Mouse (Mus musculus) liver, embryonic 12.5 days (tissue): ENCODE results near the gene Cnn3. TPM values are rescaled to one million over a fixed set of nuclear protein-coding genes. Genes with fewer than 3 reads are reported as not detected.

Source experiments
- ATAC-seq: fragments of 200-750 bp; cut with Nextera tagmentation; 2 replicates; pipeline ENCODE4 v1.8.0; 2017; ENCODE audit warnings: moderate number of reproducible peaks, mild to moderate bottlenecking, moderate library complexity
- H3K27ac ChIP-seq: fragments of 300-500 bp; sonication (generic); 2 replicates; pipeline ENCODE4 v1.5.1; 2016; ENCODE audit warnings: mild to moderate bottlenecking
- H3K27me3 ChIP-seq: fragments of 300-500 bp; sonication (generic); replicated peaks from 2 replicates; pipeline ENCODE4 v1.6.1; 2016; ENCODE audit warnings: mild to moderate bottlenecking, moderate library complexity
- H3K36me3 ChIP-seq: fragments of 300-500 bp; sonication (generic); 2 replicates; pipeline ENCODE4 v1.6.1; 2016; ENCODE audit warnings: mild to moderate bottlenecking, moderate library complexity
- H3K4me1 ChIP-seq: fragments of 300-500 bp; sonication (generic); 2 replicates; pipeline ENCODE4 v1.6.1; 2016
- H3K4me2 ChIP-seq: fragments of 300-500 bp; sonication (generic); 2 replicates; pipeline ENCODE4 v1.6.1; 2016; ENCODE audit warnings: mild to moderate bottlenecking, moderate library complexity
- H3K4me3 ChIP-seq: fragments of 300-500 bp; sonication (generic); 2 replicates; pipeline ENCODE4 v1.5.1; 2016; ENCODE audit warnings: mild to moderate bottlenecking, moderate library complexity
- H3K9ac ChIP-seq: fragments of 300-500 bp; sonication (generic); 2 replicates; pipeline ENCODE4 v1.6.1; 2016; ENCODE audit warnings: mild to moderate bottlenecking, moderate library complexity
- H3K9me3 ChIP-seq: fragments of 300-500 bp; sonication (generic); replicated peaks from 2 replicates; pipeline ENCODE4 v1.6.1; 2016; ENCODE audit warnings: mild to moderate bottlenecking, moderate library complexity
- WGBS: fragments of 180-500 bp; shearing (Covaris S2); methylation state at CpG from one replicate; pipeline ENCODE4 v1.1.7; 2016; ENCODE audit not compliant: insufficient replicate concordance; 5-methylcytosine and 5-hydroxymethylcytosine counted together
- polyA plus RNA-seq: library from polyadenylated mRNA; unstranded; fragments of >200 nt; fragmentation: Nextera tagmentation; extraction: Ambion mirVana; gene quantifications from 2 replicates; pipeline ENCODE4 v1.2.1, GENCODE M21; 2016

The Cnn3 gene
- polyA plus RNA-seq, 1 experiment from 2014 or later = 138 TPM

DNA sequence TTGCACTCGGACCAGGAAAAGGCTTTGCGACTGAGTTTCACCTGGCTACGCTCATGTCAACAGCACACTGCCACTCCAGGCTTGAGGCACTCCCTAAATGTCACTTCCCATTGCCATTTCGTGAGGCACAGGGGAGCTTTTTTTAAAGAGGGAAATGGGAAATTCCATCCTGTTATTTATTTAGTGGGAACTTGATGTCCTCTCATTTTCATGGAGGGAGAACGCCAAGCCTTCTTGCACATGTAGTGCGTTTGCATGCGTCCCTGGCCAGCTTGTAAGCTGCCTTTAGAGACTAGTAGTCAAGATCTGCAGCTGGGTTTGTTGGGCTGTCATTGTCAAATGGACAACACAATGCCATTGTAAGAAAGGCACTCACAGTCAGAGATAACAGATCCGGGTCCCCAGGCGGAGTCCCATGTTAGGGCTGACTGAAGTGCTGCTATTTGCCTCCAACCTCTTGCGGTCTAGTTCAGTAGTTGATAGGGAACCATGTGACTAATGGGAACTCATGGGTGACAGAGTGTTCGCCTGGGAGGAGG, 13.4 kb downstream of the Cnn3 start:
- Histone ChIP-seq H3K27me3 (no peaks in the 10 kb centered on the region), H3K4me3 (no peak overlapping the region), H3K4me2 (no peak overlapping the region), H3K4me1 (peaks cover 78% of the 10 kb centered on the region), H3K9me3 (no peaks in the 10 kb centered on the region), H3K36me3 (peaks cover 15% of the 10 kb centered on the region), H3K9ac (no peak overlapping the region), H3K27ac (no peak overlapping the region)
- no peak for ATAC-seq
- 52% methylated on average over 11 of the region's 11 CpGs for WGBS

GRCm38 (mm10) chr3:121441504-121441903, 15.2 kb downstream of the Cnn3 start:
- Histone ChIP-seq H3K36me3 (peaks cover 12% of the 10 kb centered on the region), H3K27ac (no peak overlapping the region), H3K4me1 (peaks cover 76% of the 10 kb centered on the region), H3K4me3 (no peak overlapping the region), H3K9me3 (no peaks in the 10 kb centered on the region), H3K9ac (no peak overlapping the region), H3K27me3 (no peaks in the 10 kb centered on the region), H3K4me2 (no peak overlapping the region)
- WGBS = 83% methylated on average over 12 of the region's 12 CpGs
- no peak for ATAC-seq

DNA sequence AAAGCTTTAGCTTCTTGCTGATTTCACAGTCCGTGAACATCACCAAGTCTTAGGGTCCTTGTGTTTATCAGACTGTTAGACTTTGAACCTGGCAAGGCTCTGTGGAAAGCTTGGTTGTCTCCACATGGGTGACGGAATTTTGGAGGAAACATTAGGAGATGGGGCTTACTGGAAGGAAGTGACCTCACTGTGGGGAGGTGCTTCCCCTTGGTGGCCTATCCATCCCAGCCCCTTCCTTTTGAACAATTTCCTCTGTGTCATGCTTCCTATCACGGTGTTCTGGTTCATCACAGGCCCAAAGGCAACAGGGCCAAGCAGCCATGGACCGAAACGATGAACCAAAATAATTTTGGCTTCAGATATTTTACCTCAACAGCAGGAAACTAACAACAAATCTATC, 16.0 kb downstream of the Cnn3 start:
- Histone ChIP-seq H3K9ac (no peak overlapping the region), H3K4me1 (peaks cover 74% of the 10 kb centered on the region), H3K27me3 (no peaks in the 10 kb centered on the region), H3K4me3 (no peak overlapping the region), H3K27ac (no peak overlapping the region), H3K9me3 (no peaks in the 10 kb centered on the region), H3K36me3 (peaks cover 12% of the 10 kb centered on the region), H3K4me2 (no peak overlapping the region)
- WGBS = 68% methylated on average over 5 of the region's 5 CpGs
- no peak for ATAC-seq

- no peak for ATAC-seq
- H3K4me1 ChIP-seq = peaks cover 74% of the 10 kb centered on the region
- H3K4me2 ChIP-seq = no peak overlapping the region
- no peaks in the 10 kb centered on the region for H3K27me3 ChIP-seq
- no peak overlapping the region for H3K27ac ChIP-seq
- WGBS = 55% methylated on average over 4 of the region's 4 CpGs
- H3K9me3 ChIP-seq = no peaks in the 10 kb centered on the region
- peaks cover 12% of the 10 kb centered on the region for H3K36me3 ChIP-seq
- H3K9ac ChIP-seq = no peak overlapping the region
- H3K4me3 ChIP-seq = no peak overlapping the region
Observed at GRCm38 (mm10) chr3:121443861-121444271, 17.6 kb downstream of the Cnn3 start.

DNA sequence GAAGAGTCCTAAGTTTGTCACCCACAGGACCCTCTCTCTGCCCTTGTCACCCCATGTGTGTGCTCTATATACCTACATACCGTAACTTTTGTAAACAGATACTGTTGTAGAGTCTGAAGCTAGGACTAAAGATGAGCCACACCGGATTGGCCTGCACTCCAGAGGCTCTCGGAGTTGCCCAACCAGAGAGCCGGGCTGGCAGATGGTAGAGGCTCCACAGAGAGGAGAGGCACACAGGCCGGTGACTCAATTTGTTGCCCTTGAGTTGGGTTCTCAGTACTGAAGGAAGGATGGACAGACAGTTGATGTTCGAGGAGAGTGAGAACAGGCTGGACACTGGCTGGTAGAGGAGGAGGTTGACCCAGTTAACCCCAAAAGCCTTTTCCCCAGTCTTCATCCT, 18.1 kb downstream of the Cnn3 start:
- Histone ChIP-seq H3K9me3 (no peaks in the 10 kb centered on the region), H3K9ac (no peak overlapping the region), H3K4me2 (no peak overlapping the region), H3K36me3 (peaks cover 12% of the 10 kb centered on the region), H3K4me1 (peaks cover 69% of the 10 kb centered on the region), H3K27ac (no peak overlapping the region), H3K4me3 (no peak overlapping the region), H3K27me3 (no peaks in the 10 kb centered on the region)
- ATAC-seq = no peak
- WGBS = 79% methylated on average over 6 of the region's 6 CpGs

- ATAC-seq = peak; percentile 44; the same call in 1 of the 2 replicates
- peak overlapping the region; percentile 10; the same call in 1 of the 2 replicates for H3K4me2 ChIP-seq
Observed at GRCm38 (mm10) chr3:121446454-121446853, 20.2 kb downstream of the Cnn3 start.

GRCm38 (mm10) chr3:121448029-121448468, 21.8 kb downstream of the Cnn3 start:
- Histone ChIP-seq H3K27ac (no peak overlapping the region), H3K9me3 (no peaks in the 10 kb centered on the region), H3K4me3 (no peak overlapping the region), H3K4me1 (peaks cover 48% of the 10 kb centered on the region), H3K36me3 (peaks cover 43% of the 10 kb centered on the region), H3K9ac (no peak overlapping the region), H3K4me2 (no peak overlapping the region), H3K27me3 (no peaks in the 10 kb centered on the region)
- 66% methylated on average over 11 of the region's 11 CpGs for WGBS
- no peak for ATAC-seq

More at GRCm38 (mm10) chr3:121446454-121446853, 20.2 kb downstream of the Cnn3 start:
- H3K4me1 ChIP-seq = peaks cover 58% of the 10 kb centered on the region
- H3K9ac ChIP-seq = no peak overlapping the region
- no peaks in the 10 kb centered on the region for H3K27me3 ChIP-seq
- H3K4me3 ChIP-seq = no peak overlapping the region
- H3K36me3 ChIP-seq = peaks cover 31% of the 10 kb centered on the region
- no peak overlapping the region for H3K27ac ChIP-seq
- WGBS = 28% methylated on average over 8 of the region's 8 CpGs
- no peaks in the 10 kb centered on the region for H3K9me3 ChIP-seq

- Histone ChIP-seq H3K4me1 (peaks cover 43% of the 10 kb centered on the region), H3K9me3 (no peaks in the 10 kb centered on the region), H3K36me3 (peaks cover 43% of the 10 kb centered on the region), H3K4me2 (no peak overlapping the region), H3K27ac (no peak overlapping the region), H3K4me3 (no peak overlapping the region), H3K27me3 (no peaks in the 10 kb centered on the region), H3K9ac (no peak overlapping the region)
- 81% methylated on average over 8 of the region's 8 CpGs for WGBS
- no peak for ATAC-seq
Observed at GRCm38 (mm10) chr3:121448606-121449005, 22.3 kb downstream of the Cnn3 start.

- H3K4me2 ChIP-seq = no peak overlapping the region
- H3K4me1 ChIP-seq = peaks cover 34% of the 10 kb centered on the region
- H3K27ac ChIP-seq = no peak overlapping the region
- no peaks in the 10 kb centered on the region for H3K27me3 ChIP-seq
- H3K36me3 ChIP-seq = peaks cover 45% of the 10 kb centered on the region
- no peak overlapping the region for H3K4me3 ChIP-seq
- no peak overlapping the region for H3K9ac ChIP-seq
- no peak for ATAC-seq
- 87% methylated on average over 8 of the region's 8 CpGs for WGBS
- H3K9me3 ChIP-seq = no peaks in the 10 kb centered on the region
Observed at GRCm38 (mm10) chr3:121449527-121449926, 23.2 kb downstream of the Cnn3 start.

- no peak overlapping the region for H3K9ac ChIP-seq
- H3K9me3 ChIP-seq = no peaks in the 10 kb centered on the region
- ATAC-seq = no peak
- H3K36me3 ChIP-seq = peaks cover 61% of the 10 kb centered on the region
- no peak overlapping the region for H3K4me3 ChIP-seq
- no peak overlapping the region for H3K4me2 ChIP-seq
- WGBS = 81% methylated on average over 10 of the region's 10 CpGs
- H3K27ac ChIP-seq = no peak overlapping the region
- peaks cover 21% of the 10 kb centered on the region for H3K4me1 ChIP-seq
- H3K27me3 ChIP-seq = no peaks in the 10 kb centered on the region
Observed at GRCm38 (mm10) chr3:121451404-121451803, 25.1 kb downstream of the Cnn3 start.

DNA sequence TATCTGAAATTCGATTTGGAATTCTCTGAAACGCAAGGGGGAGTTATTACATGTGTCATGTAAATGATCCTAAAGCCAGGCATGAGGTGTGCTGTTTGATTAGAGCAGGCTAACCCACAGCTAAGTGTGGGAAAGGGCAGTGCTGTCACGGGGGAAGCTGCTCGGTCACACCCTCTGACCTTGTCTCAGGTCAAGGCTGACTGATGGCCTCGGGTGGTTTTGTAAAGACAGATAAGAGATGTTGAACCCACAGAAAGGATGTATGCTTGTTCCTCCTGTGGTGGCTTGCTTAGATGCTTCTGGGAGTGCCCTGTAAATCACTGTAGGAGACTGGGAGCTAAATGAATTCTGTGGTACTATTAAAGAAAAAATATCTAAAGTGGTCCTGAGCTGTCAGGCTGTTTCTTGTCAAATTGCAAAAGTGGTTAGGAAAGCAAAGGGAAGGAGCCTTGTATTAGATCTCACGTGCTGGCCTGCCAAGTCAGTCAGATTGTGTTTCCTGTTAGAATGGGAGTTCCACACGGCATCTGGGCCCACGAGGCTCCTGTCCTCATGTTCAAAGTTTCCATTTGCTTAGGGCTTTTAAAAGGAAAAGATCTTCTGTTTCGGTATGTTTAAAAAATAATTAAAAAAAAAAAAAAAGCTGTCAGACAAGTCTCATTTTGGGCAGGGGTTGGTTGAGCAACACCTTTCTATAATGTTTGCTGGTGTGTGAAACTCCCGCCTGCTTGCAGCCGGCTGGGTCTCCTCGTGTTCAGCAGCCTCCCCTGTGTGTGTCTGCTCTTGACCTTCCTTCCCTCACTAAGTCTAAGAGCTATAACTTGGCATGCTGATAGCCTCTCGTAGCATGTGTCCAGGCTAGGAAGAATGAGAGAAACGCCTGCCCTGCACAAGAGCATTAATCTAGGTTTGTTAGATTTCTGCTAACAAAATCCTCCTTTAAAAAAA, 32.5 kb downstream of the Cnn3 start:
- H3K27ac ChIP-seq = no peak overlapping the region; the same call in 1 of the 2 replicates

DNA sequence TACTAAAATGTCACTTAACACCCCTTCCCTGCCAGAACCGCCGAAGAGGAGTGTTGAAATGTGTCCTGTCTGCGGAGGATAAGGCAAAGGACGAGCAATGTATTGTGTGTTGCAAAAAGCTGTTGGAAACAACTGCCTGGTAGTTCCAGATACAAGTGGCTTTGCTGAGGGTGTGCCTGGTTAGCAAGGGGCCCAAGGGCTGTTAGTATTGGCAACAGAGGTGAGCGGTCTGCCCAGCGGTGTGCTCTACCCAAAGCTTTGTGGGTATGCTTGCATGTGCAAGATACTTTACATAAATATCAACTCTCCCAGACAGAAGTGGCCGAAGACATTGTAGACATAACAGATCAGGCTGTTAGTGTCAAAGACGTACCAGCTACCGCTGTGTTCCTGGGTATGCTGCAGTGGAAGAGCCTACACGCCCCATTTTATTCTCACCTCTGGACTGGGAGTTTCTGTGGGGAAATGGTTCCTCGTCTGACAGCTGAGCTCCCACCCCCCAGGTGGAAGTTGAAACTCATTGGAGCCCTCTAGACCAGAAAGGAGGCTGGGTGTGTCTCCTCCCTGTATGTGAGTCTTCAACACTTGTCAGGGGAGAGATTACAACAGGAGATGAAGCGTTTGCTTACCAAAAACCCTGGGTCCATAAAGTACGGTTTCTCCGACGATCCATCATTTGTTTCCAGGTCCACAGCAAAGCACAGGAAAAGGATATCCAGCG, 34.3 kb downstream of the Cnn3 start:
- Histone ChIP-seq H3K4me3 (peak overlapping the region; percentile 10), H3K9me3 (no peaks in the 10 kb centered on the region), H3K27ac (peak overlapping the region; percentile 83), H3K36me3 (peaks cover 34% of the 10 kb centered on the region), H3K9ac (peak overlapping the region; percentile 25), H3K27me3 (no peaks in the 10 kb centered on the region), H3K4me2 (peak overlapping the region; percentile 64), H3K4me1 (peaks cover 41% of the 10 kb centered on the region)
- ATAC-seq = peak; percentile 95
- 36% methylated on average over 16 of the region's 16 CpGs for WGBS

More for the DNA sequence above, 32.5 kb downstream of the Cnn3 start:
- no peak overlapping the region for H3K4me3 ChIP-seq
- H3K27me3 ChIP-seq = no peaks in the 10 kb centered on the region
- H3K9me3 ChIP-seq = no peaks in the 10 kb centered on the region
- WGBS = 53% methylated on average over 14 of the region's 14 CpGs
- ATAC-seq = no peak
- H3K9ac ChIP-seq = no peak overlapping the region
- no peak overlapping the region for H3K4me2 ChIP-seq
- peaks cover 51% of the 10 kb centered on the region for H3K36me3 ChIP-seq
- H3K4me1 ChIP-seq = peaks cover 41% of the 10 kb centered on the region
